Mouse (Mus musculus) bone marrow, adult 2 months (tissue): Measurements from ENCODE around the gene Apol7c.
"Not testable (repeated sequence)": the region's sequence is repeated elsewhere in the genome, so short reads cannot be mapped to it uniquely, and the experiment has no call there.

Experiments used
- CTCF ChIP-seq: fragments of 200-500 bp; IDR thresholded peaks from 2 replicates; pipeline ENCODE4 v1.5.1; 2011; ENCODE audit warnings: low read length, control low read depth; ENCODE audit not compliant: control insufficient read depth, insufficient read depth
- POLR2A ChIP-seq: fragments of 200-500 bp; IDR thresholded peaks from 2 replicates; pipeline ENCODE4 v1.6.1; 2011; ENCODE audit warnings: low read depth, mild to moderate bottlenecking, control low read depth, low read length, borderline replicate concordance; ENCODE audit not compliant: control insufficient read depth

DNA sequence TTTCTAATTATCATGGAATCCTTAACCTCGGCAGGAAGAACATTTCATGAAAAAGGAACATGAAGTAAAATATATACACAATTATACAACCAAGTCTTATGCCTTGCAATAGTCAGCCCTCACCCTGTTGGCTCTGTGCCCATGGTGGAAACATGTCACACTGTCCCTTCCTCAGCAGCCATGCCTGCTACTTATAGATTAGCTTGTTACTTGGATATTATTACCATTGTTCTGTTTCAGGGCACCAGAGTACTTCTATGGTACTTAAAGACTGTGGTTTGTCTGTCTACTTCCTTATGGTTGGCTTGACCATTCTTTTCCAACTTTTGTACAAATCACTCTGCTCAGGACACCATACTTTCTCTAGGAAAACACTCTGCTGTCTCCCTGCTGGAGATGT, 39.9 kb downstream of the Apol7c start:
- TF ChIP-seq CTCF, POLR2A: not testable (repeated sequence)
